Mouse (Mus musculus): Measurements from ENCODE around the gene Bcr.

GRCm38 (mm10) chr10:75062621-75063020 is 2.2 kb downstream of the Bcr start:
- TF ChIP-seq CTCF (IDR thresholded peaks at IDR 0.05; ENCODE audit: low read depth, low read length) (no peak), POLR2A (IDR thresholded peaks at IDR 0.05; ENCODE audit: extremely low read depth, insufficient read depth, low read length) (no peak)

Data from liver, adult 2 months (tissue).